Mouse (Mus musculus) myocyte (in vitro differentiated cells): ENCODE data around the gene Tmem30c.

Experiments
- E2F4 ChIP-seq: IDR thresholded peaks from one replicate; pipeline ENCODE4 v1.6.1; 2011; ENCODE audit warnings: mild to moderate bottlenecking, control low read depth, moderate library complexity; ENCODE audit not compliant: insufficient read depth
- POLR2A ChIP-seq: IDR thresholded peaks from one replicate; pipeline ENCODE4 v1.6.1; 2011; ENCODE audit warnings: low read depth, mild to moderate bottlenecking, control low read depth, moderate library complexity; ENCODE audit not compliant: insufficient read length

- no peak for TF ChIP-seq POLR2A
- no peak for TF ChIP-seq E2F4
These were observed at the start of gene Tmem30c for GRCm38 (mm10) chr16:57292765-57293164.
